Mouse (Mus musculus) frontal cortex, adult 2 months (tissue): ENCODE measurements around the gene Gucy2d. TPM values are rescaled to one million over a fixed set of nuclear protein-coding genes. Genes with fewer than 3 reads are reported as not detected.

Source experiments
- DNase-seq, 2 experiments: peaks; one replicate each; pipeline ENCODE4 v3.0.0; 2022; ENCODE audit warnings: low spot score in 1 of 2; ENCODE audit errors: extremely low spot score in 1 of 2
- polyA plus RNA-seq: library from polyadenylated mRNA; depleted of rRNA; stranded (reverse); fragments of >200 nt; gene quantifications from 2 replicates; pipeline ENCODE4 v1.2.3, GENCODE M21; 2012

The Gucy2d gene
- polyA plus RNA-seq, 1 experiment: not detected

DNA sequence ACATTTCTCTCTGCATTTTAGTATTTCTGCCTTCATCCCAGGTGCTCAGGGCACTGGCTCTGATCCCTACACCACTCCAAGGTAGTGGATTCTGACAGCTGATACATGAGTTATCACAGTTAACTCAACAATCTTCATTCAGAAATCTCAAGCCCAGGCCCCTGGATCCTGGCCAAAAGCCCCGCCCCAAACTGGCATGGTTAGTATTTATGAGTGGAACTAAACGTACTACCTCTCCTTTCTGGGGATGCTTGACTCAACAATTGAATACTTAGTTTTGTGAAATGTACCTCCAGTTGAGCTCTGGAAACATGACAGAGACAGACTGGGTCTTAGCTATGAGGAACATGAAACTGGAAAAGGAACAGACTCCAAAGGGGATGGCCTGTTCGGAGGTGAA, 6.7 kb downstream of the Gucy2d start:
- no peak for DNase-seq

DNA sequence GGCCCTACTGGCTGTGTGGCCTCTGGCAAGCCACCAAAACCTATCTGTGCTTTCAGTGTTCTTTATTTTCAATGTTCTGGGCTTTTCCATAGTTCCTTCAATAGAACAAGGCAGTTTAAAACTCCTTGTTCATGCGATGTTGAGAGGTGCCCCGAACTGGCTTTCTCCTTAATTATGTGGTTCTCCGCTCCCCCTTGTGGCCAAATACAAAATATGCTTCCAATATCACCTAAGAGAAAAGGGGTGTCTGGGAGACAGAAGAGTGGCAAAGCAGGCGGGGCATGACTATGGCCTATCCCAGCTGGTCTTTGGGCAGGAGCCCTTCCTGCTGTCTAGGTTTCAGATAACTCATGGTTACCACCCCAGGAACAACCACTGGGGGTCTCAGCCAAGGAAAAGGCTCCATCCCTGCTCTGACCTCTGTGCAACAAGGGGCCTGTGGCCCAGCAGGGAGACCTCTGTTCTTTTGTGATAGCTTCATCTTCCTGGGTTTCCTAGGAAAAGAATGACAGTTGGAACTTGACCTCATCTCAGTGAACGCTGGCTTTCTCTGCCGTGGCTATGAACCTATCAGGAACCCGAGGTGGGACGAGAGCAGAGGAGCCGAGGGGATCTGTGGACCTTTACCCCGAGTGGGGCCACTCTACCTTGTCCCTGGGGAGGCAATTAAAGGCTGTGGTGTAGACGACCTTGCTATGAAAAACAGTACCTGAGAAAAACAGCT, 7.5 kb downstream of the Gucy2d start:
- peak in 1 of 2 experiments; percentile 63 for DNase-seq

DNA sequence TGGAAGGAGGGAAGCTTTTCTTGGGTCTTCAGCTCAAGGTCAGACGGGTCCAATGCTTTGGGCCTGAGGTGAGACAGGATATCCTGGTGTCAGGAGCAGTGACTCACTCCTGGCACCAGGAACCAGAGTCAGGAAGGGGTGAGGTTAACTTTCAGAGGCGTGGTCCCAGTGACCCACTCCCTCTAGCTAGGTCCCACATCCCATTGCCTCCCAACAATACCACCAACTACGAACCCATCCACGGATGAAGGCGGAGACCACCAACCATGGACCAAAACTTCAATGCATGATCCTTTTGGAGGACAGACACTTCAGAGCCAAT, 8.1 kb downstream of the Gucy2d start:
- no peak for DNase-seq

DNA sequence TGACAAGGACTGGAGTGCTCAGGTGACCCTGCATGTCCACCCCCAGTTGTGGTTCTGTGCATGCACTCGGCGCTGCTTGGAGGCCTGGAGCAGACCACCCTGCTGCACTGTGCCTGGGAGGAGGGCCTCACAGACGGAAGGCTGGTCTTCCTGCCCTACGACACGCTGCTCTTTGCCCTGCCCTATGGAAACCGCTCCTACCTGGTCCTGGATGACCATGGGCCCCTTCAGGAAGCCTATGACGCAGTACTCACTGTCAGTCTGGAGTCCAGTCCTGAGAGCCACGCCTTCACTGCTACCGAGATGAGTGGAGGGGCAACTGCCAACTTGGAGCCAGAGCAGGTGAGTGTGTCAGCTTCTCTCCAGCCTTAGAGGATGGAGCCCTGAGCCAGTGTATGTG, 9.5 kb downstream of the Gucy2d start:
- DNase-seq: no peak

DNA sequence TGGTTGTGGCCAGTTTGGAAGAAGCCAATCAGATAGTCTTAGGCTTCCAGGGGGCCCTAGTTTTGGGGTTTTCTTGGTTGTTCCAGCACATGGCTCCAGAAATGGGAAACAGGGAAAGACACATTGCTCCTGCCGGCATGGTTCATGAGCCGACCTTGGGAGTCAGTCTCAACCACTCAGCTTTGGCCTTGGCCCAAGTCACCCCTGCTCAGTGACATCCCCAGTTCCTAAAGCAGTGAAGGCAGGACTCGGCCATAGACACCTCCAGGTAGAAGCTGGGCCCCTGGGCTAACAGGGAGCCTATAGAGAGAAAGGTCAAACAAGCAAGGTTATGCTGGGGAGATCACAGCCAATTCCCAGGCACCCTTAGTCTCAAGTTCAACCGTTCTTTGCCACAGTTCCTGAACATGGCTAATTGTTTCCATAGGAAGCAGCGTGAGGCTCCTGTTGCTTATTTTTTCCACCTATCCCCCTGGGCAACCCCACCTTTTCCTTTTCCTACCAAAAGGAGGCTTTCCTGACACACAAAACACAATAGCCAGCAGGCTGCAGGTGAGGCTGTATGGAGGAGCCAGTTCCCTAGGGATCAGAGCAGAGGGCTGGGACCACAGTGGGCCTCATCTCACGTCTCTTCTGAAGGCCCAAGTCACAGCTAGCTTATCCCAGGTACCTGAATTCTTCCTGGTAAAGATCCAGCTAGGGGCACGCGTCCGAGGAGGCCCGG, 14.3 kb downstream of the Gucy2d start:
- no peak for DNase-seq

DNA sequence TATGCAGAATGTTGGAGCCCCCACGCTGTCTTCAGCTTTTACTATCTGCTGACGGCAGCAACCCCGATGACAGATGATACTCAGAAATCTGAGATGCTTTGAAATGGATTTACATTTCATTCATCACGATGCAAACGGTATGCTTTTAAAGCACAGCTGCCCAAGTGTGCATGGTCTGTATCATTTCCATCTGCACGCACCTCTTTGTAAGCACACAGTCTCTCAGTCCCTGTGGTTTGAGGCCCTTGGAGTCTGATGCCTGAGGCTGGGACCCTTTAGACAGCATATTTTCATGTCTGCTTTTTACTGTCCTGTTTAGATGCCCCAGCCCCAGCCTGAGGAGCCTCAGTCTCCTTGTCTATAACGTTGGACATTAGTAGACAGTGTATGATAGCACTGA, 20.1 kb downstream of the Gucy2d start:
- DNase-seq: no peak

DNA sequence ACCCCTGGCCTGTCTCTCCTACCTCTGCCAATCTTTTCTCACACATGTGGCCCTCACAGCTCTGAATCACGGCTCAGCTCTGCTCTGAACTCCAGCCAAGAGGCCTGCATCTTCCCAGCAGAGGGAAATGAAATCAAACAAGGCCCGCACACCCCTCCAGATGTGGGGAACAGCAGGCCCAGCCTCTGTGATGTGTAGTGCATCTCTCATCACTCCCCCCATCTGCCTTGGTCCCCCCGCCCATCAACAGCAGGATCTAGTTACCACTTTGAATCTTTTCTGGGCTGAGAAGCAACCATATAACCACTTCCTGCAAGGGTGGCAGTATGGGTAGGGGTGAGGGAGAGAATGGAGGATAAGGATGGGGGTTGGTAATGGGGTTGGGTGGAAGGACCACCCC, 28.9 kb downstream of the Gucy2d start:
- no peak for DNase-seq

DNA sequence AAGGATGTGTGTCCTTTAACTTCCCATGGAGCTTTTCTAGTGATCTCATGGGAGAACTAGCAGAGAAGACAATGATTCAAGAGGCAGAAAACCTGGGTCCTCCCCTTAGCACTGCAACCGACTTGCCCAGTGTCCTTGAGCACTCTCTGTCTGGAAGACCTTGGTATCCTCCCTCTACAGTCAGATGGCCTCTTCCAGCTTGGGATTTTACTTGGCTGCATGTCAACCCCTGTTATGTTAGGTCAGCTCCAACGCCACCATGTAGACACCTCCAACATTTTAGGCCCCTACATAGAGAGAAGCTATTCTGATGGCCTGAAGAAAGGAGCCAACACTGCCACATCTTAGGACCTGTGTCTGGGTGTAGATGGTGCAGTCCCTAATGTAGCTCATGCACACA, 32.3 kb downstream of the Gucy2d start:
- DNase-seq: no peak

DNA sequence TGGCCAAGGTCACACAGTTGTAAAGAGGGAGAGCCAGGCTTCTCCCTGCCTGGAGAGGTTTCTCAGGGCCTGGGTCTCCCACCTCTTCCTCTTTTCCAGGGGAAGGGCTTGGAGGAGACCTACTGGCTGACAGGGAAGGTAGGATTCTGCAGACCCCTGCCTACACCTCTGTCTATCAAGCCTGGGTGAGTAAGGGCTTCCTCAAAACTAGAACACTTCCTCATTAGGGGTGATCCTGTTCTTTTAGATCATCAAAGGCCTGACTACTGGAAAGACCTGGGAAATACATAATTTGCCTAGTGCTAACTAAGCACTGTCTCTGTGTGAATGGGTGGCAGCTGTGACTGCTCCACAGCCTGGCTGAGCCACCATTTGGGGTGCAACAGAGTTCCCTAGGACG, 34.3 kb downstream of the Gucy2d start:
- no peak for DNase-seq

DNA sequence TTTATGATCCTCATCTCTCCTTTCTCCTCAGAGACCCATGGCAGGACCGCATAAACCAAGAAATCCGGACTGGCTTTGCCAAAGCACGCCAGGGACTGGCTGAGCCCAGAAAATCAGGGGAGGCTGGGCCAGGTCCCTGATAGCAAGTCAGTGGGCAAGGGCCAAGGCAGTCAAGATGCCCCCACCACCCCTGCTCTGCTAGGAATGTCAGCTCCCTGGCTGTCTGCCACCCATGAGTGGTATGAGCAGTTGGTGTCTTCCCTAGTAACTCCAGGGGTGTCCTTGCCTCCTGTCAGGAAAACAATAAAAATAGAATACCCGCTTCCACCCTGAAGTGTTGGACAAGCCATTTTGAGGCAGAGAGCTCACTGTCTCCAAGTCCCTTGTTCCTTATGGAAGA, 36.9 kb downstream of the Gucy2d start:
- no peak for DNase-seq

DNA sequence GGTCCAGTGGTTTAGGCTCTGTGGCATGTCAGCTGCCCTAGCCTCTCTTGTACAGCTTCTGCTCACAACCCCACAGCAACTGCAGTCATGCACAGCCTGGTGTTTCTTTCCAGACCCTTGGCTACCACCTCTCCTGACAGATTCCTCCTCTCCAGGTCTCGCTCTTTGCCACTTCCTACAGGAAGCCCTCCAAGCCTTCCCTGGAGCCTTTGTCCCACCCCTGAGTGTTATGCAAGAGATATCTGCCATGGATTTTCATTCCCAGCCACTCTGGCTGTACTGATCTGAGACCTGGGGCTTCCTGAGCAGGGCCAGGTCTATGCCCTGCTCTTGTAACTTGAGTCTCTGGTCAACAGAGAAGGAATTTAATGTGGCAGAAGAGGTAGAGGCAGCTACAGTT, 40.3 kb downstream of the Gucy2d start:
- no peak for DNase-seq

DNA sequence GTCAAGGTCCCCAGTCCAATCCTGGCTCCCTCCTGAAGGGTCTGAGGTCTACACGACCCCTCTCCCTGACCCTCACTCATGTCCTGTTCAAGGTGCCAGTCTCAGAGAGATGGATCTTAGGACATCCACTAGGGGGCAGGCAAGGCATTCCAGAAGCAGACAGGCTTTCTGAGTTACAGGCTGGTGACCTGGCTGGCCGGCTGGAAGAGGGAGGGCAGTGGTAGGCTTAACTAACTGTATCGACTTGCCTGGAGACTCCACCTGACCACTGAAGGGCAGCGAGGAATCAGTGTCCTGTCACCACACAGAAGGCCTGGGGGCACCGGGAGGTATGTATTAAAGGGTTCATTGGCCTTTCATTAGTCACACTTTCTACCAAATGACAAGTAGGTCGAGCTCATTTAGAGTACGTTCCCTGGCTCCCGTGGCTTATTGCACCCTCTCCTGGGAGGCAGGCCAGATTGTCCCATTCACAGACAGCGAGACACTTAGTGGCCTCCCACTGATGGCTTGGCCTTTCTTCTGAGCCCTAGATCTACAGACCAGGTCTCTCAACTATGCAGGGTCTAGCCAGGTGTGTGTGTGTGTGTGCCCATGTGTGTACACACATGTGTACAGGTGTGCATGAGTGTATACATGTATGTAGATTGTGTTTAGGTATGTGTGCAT, 41.0 kb downstream of the Gucy2d start:
- peak in 1 of 2 experiments; percentile 85 for DNase-seq

DNA sequence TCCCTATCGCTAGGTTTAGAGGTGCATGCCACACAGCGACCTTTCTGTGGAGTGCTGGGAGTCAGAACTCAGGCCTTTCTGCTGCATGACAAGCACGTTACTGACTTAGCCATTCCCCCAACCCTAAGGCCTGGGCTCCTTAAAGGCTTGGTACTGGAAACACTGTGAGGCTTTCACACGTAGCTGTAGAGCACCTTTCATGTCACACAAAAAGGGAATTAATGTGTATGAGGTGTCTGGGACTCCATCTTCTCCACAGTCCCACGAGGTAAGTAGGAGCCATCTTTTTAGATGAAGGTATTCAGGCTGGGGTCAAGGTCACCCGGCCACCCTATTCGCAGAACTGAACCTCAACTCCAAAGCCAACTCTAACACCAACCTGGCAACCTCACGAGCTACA, 41.6 kb downstream of the Gucy2d start:
- DNase-seq: no peak

DNA sequence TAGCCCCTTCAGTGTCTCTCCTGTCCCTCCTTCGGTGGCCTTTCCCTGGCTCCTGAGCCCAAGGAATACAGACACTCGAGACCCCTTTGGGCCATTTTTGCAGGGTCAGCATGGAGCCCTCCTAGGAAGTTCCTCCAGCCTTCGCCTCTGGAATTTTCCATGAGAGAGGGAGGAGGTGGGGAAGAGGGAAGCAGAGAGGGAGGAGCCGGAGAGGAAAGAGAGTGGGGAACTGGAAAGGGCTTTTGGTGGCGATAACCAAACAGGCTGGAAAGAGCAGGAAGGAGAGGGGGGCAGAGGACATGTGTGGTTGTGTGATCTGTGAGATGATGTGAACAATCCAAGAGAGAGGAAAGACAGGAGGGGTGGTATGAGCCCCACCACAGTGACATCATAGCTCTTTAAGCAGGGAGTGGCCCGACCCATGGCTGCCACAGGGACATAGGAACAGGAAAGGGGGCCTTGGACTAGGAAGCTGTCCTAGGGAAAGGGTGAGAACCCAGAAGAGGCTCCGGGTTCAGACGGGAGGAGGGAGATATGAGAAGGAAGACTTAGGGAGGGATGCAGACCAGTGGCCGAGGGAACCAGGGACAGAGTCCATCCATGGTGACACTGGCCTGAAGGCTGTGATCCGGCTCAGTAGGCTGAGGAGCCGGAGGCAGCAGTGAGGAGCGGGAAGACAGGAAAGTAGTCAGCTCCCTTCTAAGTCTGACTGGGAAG, 42.5 kb downstream of the Gucy2d start:
- no peak for DNase-seq

DNA sequence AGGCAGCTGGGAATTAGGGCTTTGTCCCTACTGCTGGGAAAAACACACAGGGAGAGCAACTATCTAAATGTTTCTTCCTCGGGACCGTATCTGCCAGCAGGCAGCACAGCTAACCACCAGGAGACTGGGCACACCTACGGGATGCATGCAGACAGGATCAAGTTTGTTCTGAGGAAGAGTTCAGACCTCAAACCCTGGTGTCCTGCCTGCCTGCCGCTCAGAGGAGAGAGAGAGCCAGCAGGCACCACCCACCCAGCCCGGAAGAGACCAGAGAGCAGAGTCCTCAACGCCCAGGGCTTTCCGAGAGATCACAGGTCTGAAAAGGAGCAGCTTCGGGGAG, 43.0 kb downstream of the Gucy2d start:
- no peak for DNase-seq

DNA sequence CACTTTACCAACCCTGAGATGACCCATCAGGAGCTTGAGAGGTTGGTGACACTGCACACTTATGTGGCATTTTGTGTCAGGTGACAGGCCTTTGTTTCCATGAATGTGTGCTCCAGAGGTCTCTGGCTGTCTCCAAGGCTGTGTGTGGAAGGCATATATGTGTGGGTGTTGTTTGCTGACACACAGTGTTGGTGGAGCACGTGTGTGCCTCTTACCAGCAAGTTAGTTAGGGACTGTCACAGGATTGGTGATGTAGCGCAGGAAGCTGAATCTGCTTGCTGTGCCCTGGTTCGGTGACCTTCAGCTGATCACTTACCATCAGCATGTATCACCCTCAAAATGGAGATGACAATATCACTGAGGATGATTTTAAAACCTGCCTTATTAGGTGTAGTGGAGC, 44.7 kb downstream of the Gucy2d start:
- no peak for DNase-seq

DNA sequence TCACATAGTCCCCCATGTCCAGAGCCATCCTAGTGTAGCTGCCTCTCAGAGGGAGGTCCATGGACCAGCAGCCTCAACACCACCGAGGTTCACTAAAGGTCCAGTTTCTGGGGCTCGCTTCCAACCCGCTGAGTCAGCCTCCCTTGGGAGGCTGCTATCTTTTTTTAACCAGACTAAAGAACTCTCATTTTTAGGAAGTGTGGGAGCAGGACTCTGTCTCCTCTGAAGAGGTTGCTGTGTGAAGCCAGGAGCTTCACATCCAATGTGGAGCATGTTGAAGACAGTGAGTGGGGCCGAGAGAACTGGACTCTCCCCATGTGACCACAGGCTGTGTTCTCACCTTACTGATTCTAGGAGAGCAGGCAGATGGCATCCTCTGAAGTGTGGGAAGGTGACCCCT, 45.3 kb downstream of the Gucy2d start:
- DNase-seq: peak in 1 of 2 experiments; percentile 56

DNA sequence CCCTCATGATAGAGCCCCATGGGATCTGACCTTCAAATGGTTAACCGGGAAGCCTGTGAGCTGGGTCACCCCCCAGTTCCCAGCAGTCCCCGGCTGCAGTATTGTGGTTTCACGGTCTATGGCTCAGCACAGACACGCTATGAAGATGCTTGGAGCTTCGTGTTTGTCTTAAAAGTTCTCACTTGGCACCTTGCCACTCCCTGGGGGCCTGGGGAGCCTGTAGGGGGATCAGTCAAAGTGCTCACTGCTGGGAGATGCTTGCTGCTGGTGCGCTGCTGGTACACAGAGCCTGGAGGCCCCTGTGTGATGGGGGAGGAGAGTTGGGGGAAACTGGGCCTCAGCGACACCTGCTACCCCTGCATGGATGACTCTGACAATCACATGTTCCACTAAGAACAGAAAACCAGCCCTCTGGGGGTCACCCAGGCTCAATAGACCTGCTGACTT, 46.3 kb downstream of the Gucy2d start:
- no peak for DNase-seq

DNA sequence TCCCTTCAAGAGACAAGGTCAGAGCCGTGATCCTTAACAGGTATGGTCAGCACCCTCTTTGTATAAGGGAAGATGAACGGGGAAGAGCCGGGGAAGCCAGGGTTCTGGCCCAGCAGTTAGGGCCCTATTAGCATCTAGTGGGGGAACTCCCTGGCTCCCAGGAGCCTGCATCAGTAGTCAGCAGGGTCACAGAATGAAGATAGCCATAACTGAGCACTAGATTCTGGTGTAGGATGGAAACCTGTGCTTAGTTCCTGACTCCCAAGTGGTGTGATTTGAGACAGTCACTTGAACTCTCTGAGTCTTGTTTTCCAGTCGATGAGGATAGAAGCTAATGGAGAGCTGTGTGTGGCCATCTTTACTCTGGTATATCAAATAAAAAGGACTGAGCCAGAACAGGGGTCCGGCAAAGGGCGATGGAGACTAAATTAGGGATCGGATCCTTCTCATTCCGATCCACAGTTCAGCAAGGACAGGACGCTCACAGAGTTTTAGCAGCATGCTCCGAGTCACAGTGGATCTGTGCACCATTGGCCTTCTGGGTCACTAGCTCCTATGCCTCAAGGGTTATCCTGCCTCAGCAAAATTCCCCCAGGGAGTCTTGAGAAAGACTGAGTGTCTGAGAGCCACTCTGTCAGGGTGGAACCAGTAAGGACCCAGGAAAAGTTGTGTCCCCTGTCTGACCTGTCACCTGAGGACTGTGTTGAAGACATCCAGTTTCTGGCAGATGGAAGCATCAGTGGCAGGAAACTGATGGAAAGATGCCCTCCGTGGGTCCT, 47.2 kb downstream of the Gucy2d start:
- DNase-seq: no peak

DNA sequence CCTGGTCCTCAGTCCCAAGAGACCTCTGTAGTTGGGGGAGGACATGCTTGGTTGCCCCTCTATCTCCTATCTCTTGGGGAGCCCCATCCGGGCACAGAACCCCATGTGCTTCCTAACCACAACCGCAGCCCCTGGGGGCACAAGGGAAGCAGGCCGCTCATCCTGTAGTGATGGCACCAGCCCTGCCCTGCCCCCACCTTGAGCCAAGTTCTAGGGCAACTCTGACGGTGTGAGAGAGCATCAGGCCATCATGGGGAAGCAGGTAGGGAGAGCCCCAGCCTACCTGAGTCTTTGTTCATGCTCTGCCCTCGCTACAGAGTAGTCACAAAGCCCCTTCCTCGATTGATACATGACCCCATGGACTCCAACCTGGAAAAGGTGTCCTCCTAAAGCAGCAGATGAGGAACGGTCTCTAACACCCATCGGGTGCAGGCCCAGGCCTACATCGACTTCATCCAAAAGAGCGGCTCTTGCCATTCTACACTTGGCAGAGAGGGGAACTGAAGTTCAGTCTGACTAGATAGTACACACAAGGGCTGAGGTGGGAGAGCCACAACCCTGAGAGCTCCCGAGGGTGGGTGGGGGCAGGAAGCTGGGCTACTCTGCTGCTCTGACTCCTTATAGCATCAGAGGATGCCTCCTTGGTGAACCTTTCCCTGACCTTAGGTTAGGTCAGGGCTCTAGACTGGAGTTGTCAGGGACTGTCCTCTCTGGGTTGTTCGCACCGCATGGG, 48.3 kb downstream of the Gucy2d start:
- DNase-seq: no peak
